Mouse (Mus musculus): ENCODE data around the gene Uqcc2. TPM values are rescaled to one million over a fixed set of nuclear protein-coding genes. Genes with fewer than 3 reads are reported as not detected.

Uqcc2 gene
- total RNA-seq, 2 experiments from 2014 or later: 182 to 220 TPM

- Histone ChIP-seq H3K4me3 (no peak overlapping the region), H3K27ac (no peak overlapping the region)
- TF ChIP-seq CTCF (conservative IDR thresholded peaks at IDR 0.05): no peak
- DNase-seq (ENCODE audit: low spot score in 2 of 2): no peak
Observed at GRCm38 (mm10) chr17:27078499-27078898, 55.2 kb downstream of the Uqcc2 start.

- Histone ChIP-seq H3K4me3 (no peak overlapping the region), H3K27ac (no peak overlapping the region)
- peak; percentile 67 for TF ChIP-seq CTCF (conservative IDR thresholded peaks at IDR 0.05)
- no peak for DNase-seq (ENCODE audit: low spot score in 2 of 2)
Observed at GRCm38 (mm10) chr17:27077920-27078319, 55.8 kb downstream of the Uqcc2 start.

DNA sequence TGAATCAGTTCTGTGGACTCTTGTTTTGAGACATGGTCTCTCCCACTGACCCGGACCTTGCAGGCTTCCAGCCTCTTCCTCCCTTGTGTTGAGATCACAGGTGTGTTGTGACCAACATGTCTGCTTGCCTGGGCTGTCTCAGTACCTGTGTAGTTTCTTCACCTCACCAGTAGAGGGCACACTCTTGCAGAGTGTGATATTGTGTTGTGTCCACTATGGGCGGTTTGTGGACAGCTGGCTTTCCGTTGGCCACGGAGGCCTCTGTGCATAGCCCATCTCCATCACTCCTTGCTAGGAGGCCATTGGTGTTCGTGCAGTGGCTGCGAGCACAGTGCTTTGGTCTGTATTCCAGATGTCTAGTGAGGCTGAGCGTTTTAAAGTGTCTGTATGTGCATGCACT lies 56.6 kb downstream of the Uqcc2 start:
- peak; percentile 48 for TF ChIP-seq CTCF (conservative IDR thresholded peaks at IDR 0.05)
- Histone ChIP-seq H3K4me3 (no peak overlapping the region), H3K27ac (no peak overlapping the region)
- no peak for DNase-seq (ENCODE audit: low spot score in 2 of 2)

- no peak for DNase-seq (ENCODE audit: low spot score in 2 of 2)
- H3K27ac ChIP-seq: peak overlapping the region; percentile 10; the same call in 1 of the 2 replicates
- H3K4me3 ChIP-seq: no peak overlapping the region
- TF ChIP-seq CTCF (conservative IDR thresholded peaks at IDR 0.05): no peak
Observed at GRCm38 (mm10) chr17:27074849-27075745, 58.6 kb downstream of the Uqcc2 start.

- H3K27ac ChIP-seq: no peak overlapping the region
- TF ChIP-seq CTCF (conservative IDR thresholded peaks at IDR 0.05): no peak
- no peak for DNase-seq (ENCODE audit: low spot score in 2 of 2)
- H3K4me3 ChIP-seq: no peak overlapping the region
Observed at GRCm38 (mm10) chr17:27074236-27074635, 59.5 kb downstream of the Uqcc2 start.

DNA sequence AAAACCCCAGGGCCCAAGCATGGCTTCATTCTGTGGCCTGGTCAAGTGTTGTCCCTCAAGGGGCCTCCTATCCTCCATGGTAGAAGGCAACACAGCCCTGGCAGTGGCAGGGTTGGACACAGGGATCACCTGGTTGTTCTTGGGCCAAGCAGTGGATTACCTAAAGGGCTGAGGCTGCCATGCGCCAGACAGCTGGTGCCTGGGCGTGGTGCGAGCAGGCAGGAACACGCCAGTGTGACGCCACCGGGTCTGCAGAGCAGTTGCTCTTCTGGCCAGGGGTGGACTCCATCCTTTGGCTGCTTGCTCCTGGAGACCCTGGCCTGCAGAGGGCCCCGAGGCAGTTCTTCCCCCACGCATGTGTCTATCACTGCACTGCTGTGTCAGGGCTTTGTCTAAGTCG lies 59.9 kb downstream of the Uqcc2 start:
- Histone ChIP-seq H3K27ac (no peak overlapping the region), H3K4me3 (no peak overlapping the region)
- DNase-seq (ENCODE audit: low spot score in 2 of 2): no peak
- no peak for TF ChIP-seq CTCF (conservative IDR thresholded peaks at IDR 0.05)

- no peak overlapping the region for H3K4me3 ChIP-seq
- TF ChIP-seq CTCF (conservative IDR thresholded peaks at IDR 0.05): no peak
- H3K27ac ChIP-seq: no peak overlapping the region
- DNase-seq (ENCODE audit: low spot score in 2 of 2): no peak
Observed at GRCm38 (mm10) chr17:27073126-27073525, 60.6 kb downstream of the Uqcc2 start.

Small RNA genes lying within 50 kb of the gene (microRNA-seq; reads per million reads assigned to microRNA genes)
- 0 reads per million in 2 experiments for gene Mir7677

Other genes starting within 250 kb of the Uqcc2 start
- gene Kifc5b, start 216.8 kb downstream of the Uqcc2 start, total RNA-seq (2021): 1 to 10 TPM; 2.8 to 3.3 TPM
- gene Phf1, start 200.9 kb downstream of the Uqcc2 start, total RNA-seq (2021): 10 to 100 TPM; 31.4 to 33.9 TPM
- 10 to 100 TPM; 91.3 to 95.8 TPM for gene Cuta, start 194.3 kb downstream of the Uqcc2 start, total RNA-seq (2021)
- gene Syngap1, start 192.7 kb downstream of the Uqcc2 start, total RNA-seq (2021): 100 to 1,000 TPM; 463 to 497 TPM
- 10 to 100 TPM; 14.8 to 15.7 TPM for gene Zbtb9, start 160.7 kb downstream of the Uqcc2 start, total RNA-seq (2021)
- gene Bak1, start 104.9 kb downstream of the Uqcc2 start, total RNA-seq (2021): 10 to 100 TPM; 12.7 to 14.3 TPM
- 1 to 10 TPM; 2.6 to 3.6 TPM for gene Itpr3, start 76.6 kb downstream of the Uqcc2 start, total RNA-seq (2021)
- under 1 TPM; 0.15 to 0.20 TPM for gene Ip6k3, start 33.9 kb upstream of the Uqcc2 start, total RNA-seq (2021)
- gene Lemd2, start 70.6 kb upstream of the Uqcc2 start, total RNA-seq (2021): 10 to 100 TPM; 44.6 to 44.7 TPM